Mouse (Mus musculus) heart, embryonic 13.5 days (tissue): ENCODE results near the gene Nav1. TPM values are rescaled to one million over a fixed set of nuclear protein-coding genes. Genes with fewer than 3 reads are reported as not detected.

Experiments used
- ATAC-seq: fragments of 200-750 bp; cut with Nextera tagmentation; 2 replicates; pipeline ENCODE4 v1.8.0; 2017; ENCODE audit warnings: moderate TSS enrichment; ENCODE audit not compliant: insufficient number of reproducible peaks, low FRiP score, low TSS enrichment; ENCODE audit errors: extremely low read depth
- H3K27ac ChIP-seq: fragments of 300-500 bp; sonication (generic); replicated peaks from 2 replicates; pipeline ENCODE4 v1.5.1; 2015; ENCODE audit warnings: moderate library complexity, mild to moderate bottlenecking, inconsistent platforms
- H3K27me3 ChIP-seq: fragments of 300-500 bp; sonication (generic); replicated peaks from 2 replicates; pipeline ENCODE4 v1.6.1; 2015; ENCODE audit warnings: mild to moderate bottlenecking, inconsistent platforms
- H3K36me3 ChIP-seq: fragments of 300-500 bp; sonication (generic); 2 replicates; pipeline ENCODE4 v1.6.1; 2015; ENCODE audit warnings: mild to moderate bottlenecking, inconsistent platforms
- H3K4me1 ChIP-seq: fragments of 300-500 bp; sonication (generic); 2 replicates; pipeline ENCODE4 v1.6.1; 2015; ENCODE audit warnings: inconsistent platforms
- H3K4me2 ChIP-seq: fragments of 300-500 bp; sonication (generic); 2 replicates; pipeline ENCODE4 v1.6.1; 2015; ENCODE audit warnings: inconsistent platforms, mild to moderate bottlenecking, moderate library complexity
- H3K4me3 ChIP-seq: fragments of 300-500 bp; sonication (generic); 2 replicates; pipeline ENCODE4 v1.5.1; 2015; ENCODE audit warnings: moderate library complexity, mild to moderate bottlenecking, inconsistent platforms
- H3K9ac ChIP-seq: fragments of 300-500 bp; sonication (generic); 2 replicates; pipeline ENCODE4 v1.6.1; 2015; ENCODE audit warnings: inconsistent platforms, mild to moderate bottlenecking, moderate library complexity
- H3K9me3 ChIP-seq: fragments of 300-500 bp; sonication (generic); 2 replicates; pipeline ENCODE4 v1.6.1; 2016; ENCODE audit warnings: inconsistent platforms
- WGBS: fragments of 180-500 bp; shearing (Covaris S2); methylation state at CpG from one replicate; pipeline ENCODE4 v1.1.7; 2015; ENCODE audit warnings: mixed read lengths; 5-methylcytosine and 5-hydroxymethylcytosine counted together
- polyA plus RNA-seq: library from polyadenylated mRNA; unstranded; fragments of >200 nt; fragmentation: Nextera tagmentation; extraction: Ambion mirVana; gene quantifications from 2 replicates; pipeline ENCODE4 v1.2.1, GENCODE M21; 2015

Gene Nav1
- polyA plus RNA-seq, 1 experiment from 2014 or later: 25.6 TPM

DNA sequence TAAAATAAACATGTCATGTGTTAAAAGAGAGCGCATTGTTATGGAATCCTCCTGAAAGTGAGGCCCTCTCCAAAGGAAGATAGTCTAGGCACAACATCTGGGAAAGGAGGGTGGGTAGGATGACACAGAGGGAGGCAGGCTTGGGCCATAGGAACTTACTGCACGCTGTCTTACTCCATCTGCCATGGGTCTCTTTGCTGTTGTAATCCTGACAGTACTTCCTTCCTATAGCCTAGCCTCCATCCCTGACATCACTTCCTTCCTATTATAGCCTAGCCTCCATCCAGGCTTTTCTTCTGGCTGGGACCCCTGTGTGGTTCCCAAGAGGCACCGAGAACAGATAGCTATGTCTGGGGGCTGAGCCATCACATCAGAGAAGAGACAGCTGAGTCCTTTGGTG lies 10.2 kb upstream of the Nav1 start:
- no peak overlapping the region for H3K4me3 ChIP-seq
- H3K4me1 ChIP-seq: peaks cover 38% of the 10 kb centered on the region
- no peaks in the 10 kb centered on the region for H3K27me3 ChIP-seq
- H3K9ac ChIP-seq: no peak overlapping the region
- no peak overlapping the region for H3K4me2 ChIP-seq
- no peak overlapping the region for H3K27ac ChIP-seq
- H3K9me3 ChIP-seq: no peaks in the 10 kb centered on the region
- 71% methylated on average over 3 of the region's 3 CpGs for WGBS
- ATAC-seq: no peak
- H3K36me3 ChIP-seq: no peaks in the 10 kb centered on the region

DNA sequence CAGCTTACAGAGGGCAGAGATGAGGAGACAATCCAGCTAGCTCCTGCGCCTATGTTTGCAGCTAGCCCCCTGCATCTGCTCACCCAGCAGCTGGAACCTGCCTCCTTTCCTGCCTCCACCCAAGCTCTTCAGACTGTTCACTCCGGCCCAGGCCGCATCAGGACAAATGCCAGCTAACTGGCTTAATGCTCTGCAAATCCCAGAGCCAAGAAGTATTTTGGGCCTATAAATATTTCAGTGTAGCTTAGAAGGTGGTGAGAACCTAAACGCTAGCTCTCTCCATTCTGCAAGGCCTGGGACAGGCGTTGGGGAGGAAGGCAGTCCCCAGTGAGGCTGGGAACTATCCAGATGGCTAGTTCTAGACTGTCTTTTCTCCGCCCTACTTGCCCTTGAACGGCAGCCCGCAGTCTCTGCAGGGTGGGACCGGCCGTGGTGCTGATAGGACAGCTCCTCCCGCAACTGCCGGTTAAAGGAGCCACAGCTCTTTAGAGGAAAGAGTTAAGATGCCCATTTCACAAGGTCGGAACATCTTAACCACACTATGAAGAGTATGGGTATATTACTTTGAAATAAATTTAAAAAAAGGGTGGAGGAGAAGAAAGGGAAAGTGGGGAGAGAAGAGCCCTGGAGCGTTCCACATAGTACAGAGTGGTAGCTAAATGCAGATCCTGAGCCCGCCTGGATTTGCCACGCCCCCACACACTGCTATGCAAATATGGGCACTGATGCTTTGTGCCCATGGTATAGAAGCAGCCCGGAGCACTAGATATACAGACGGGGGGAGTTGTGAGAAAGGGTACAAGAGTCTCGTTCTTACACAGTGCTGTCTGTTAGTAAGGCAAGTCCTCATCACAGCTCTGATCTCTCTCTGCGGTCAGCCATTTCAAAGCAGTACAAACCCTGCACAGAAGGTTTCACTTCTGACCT lies 8.9 kb upstream of the Nav1 start:
- H3K4me2 ChIP-seq: peak overlapping the region; percentile 35
- H3K4me3 ChIP-seq: no peak overlapping the region
- no peaks in the 10 kb centered on the region for H3K27me3 ChIP-seq
- WGBS: 16% methylated on average over 20 of the region's 20 CpGs
- ATAC-seq: no peak; the same call in 1 of the 2 replicates
- peaks cover 27% of the 10 kb centered on the region for H3K4me1 ChIP-seq
- no peak overlapping the region for H3K27ac ChIP-seq
- no peaks in the 10 kb centered on the region for H3K36me3 ChIP-seq
- H3K9me3 ChIP-seq: no peaks in the 10 kb centered on the region
- H3K9ac ChIP-seq: no peak overlapping the region

DNA sequence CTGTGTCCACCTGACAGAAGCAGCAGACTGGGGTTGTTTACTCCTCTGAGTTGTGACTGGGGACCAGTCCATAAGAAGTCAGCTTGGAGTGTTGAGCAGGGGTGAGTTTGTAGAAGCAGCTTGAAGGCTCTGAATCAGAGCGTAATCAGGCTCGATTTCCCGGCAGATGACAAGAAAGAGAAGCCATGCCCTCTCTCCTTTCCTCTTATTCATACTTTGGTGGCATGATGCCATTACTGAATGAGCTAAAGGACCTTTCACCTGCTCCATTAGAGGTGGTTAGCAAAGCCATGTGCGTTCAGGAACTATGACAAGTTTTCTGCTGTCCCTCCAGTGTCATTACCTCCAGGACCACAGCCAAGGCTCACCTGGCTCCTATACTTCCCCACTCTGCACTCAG lies 2.5 kb upstream of the Nav1 start:
- Histone ChIP-seq H3K4me1 (peaks cover 2% of the 10 kb centered on the region; the same call in 1 of the 2 replicates), H3K36me3 (peaks cover 4% of the 10 kb centered on the region; the same call in 1 of the 2 replicates), H3K9me3 (no peaks in the 10 kb centered on the region), H3K9ac (no peak overlapping the region), H3K4me3 (no peak overlapping the region), H3K27ac (no peak overlapping the region), H3K27me3 (no peaks in the 10 kb centered on the region), H3K4me2 (no peak overlapping the region)
- no peak for ATAC-seq
- WGBS: 68% methylated on average over 4 of the region's 4 CpGs

DNA sequence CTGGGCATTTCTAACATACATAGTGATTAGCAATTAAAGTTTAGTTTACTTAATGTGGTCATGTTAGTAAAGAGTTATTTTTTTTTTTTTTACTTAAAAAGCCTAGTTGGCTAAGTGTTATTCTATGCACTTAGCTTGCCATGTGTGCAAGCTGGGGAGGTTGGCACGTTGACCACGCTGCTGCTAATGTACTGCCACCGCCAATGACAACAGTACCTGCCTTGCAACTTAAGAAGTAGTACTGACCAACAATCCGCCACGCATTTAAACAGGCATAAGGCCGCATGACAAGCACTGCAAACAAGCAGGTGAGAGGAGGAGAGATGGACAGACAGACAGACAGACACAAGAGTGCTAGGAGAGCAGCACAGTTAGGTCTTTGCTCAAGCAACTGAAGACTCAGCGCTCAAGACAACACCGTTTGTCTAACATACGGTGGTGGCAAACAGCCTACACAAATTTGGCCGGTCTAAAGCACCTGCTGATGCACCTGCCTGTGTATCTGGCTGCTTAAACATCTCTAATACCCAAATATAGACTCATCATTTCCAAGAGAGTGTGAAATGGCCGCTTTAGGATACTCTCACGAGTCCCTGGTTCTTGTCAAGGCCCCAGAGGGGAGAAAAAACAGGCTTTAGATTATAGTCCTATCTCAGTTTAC lies 610 bp downstream of the Nav1 start:
- Histone ChIP-seq H3K4me3 (no peak overlapping the region), H3K27me3 (no peaks in the 10 kb centered on the region), H3K27ac (no peak overlapping the region), H3K4me2 (no peak overlapping the region), H3K9me3 (no peaks in the 10 kb centered on the region), H3K9ac (no peak overlapping the region), H3K4me1 (peaks cover 15% of the 10 kb centered on the region), H3K36me3 (peaks cover 12% of the 10 kb centered on the region)
- WGBS: 77% methylated on average over 12 of the region's 12 CpGs
- no peak for ATAC-seq

DNA sequence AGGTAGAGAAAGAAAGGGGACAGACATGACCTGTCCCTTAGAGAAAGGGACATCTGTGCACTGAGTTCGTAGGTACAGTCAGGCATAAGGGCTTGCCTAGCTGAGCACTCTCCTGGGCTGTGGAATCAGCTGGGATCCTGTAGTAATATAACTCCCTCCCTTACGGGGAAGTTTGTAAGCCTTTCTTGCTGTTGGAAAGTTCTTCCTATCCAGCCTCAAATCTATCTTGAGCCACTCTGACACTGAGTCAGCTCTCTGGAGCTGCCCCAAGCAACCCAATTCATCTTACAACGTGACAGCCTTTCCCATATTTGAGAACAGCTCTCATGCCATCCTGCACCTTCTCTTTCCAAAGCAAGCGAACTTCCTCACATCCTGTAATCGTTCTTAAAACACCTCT lies 1.6 kb downstream of the Nav1 start:
- no peak overlapping the region for H3K4me2 ChIP-seq
- H3K27ac ChIP-seq: no peak overlapping the region
- H3K9ac ChIP-seq: no peak overlapping the region
- no peaks in the 10 kb centered on the region for H3K9me3 ChIP-seq
- H3K36me3 ChIP-seq: peaks cover 17% of the 10 kb centered on the region
- H3K27me3 ChIP-seq: no peaks in the 10 kb centered on the region
- H3K4me1 ChIP-seq: peaks cover 20% of the 10 kb centered on the region
- WGBS: 76% methylated on average over 5 of the region's 5 CpGs
- ATAC-seq: no peak
- no peak overlapping the region for H3K4me3 ChIP-seq

DNA sequence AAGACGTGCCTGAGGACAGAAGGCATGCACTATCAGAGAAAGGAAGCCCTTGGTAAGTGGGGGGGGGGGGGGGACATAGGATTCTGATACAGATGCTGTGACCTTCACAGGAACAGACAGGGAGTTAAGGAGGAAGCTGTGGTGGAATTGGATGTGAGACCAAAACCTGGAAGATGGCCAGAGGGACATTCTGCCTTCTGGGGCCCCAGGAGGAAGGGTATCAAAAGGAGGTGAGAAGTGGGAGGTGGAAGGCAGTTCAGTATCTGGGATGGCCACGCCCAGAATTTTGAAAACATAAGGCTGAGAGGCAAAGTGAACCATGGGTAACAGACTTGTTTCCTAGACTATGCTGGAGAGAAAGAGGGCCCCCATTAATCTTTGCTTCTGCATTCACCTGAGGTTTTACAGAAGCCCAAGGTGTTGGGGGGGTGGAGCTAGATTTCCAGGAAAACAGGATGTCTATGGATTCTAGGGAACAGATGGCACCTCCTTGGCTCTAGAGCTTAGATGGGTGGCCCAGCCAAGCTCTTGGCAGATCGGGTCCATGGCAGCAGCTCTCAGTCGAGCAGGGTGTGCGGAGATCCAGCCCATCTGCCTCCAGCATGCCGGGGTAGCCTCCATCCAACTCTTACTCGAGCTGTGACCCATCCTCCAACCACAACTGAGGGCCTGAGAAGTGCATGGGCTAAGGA lies 2.6 kb downstream of the Nav1 start:
- Histone ChIP-seq H3K4me2 (no peak overlapping the region), H3K9me3 (no peaks in the 10 kb centered on the region), H3K9ac (no peak overlapping the region), H3K27me3 (no peaks in the 10 kb centered on the region), H3K4me1 (peaks cover 30% of the 10 kb centered on the region), H3K36me3 (peaks cover 18% of the 10 kb centered on the region), H3K4me3 (no peak overlapping the region), H3K27ac (no peak overlapping the region)
- ATAC-seq: no peak
- 73% methylated on average over 7 of the region's 7 CpGs for WGBS

DNA sequence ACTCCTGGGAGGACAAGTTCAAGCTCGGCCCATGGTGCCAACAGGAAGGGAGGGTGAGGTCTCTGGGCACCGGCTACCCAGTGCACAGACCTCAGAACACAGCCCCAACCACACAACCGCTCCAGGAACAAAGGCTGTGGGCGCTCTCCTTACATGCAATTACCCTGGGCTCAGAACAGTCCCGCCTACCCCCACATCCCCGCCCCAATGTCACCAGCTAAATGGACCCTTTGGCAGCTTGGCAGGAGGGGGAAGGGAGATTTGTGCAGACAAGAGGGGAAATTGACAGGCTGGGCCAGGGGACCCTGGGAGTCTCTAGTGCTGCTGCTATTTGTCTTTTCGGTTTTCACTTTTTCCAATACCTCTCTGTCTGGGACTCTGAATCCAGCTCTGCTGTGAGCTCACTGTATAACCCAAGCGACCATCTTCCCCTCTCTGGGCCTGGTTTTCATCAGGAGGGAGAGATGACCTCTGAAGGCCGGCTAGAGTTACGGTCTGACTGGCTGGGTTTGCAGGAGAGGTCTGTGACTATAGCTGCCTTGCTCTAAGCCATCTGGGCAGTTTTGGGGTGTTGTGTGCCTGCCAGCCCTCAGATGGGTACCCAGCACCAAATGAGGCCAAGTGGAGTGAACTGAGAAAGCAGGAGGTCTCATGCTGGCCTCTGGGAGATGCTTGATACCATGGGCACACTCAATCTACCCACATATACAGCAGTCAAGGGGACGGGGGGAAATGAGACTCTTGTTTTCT lies 3.8 kb downstream of the Nav1 start:
- WGBS: 45% methylated on average over 11 of the region's 11 CpGs
- H3K4me1 ChIP-seq: peaks cover 38% of the 10 kb centered on the region
- H3K36me3 ChIP-seq: peaks cover 30% of the 10 kb centered on the region
- no peak overlapping the region for H3K27ac ChIP-seq
- no peaks in the 10 kb centered on the region for H3K9me3 ChIP-seq
- H3K27me3 ChIP-seq: no peaks in the 10 kb centered on the region
- peak; percentile 41; the same call in 1 of the 2 replicates for ATAC-seq
- no peak overlapping the region for H3K4me2 ChIP-seq
- no peak overlapping the region for H3K4me3 ChIP-seq
- H3K9ac ChIP-seq: no peak overlapping the region

DNA sequence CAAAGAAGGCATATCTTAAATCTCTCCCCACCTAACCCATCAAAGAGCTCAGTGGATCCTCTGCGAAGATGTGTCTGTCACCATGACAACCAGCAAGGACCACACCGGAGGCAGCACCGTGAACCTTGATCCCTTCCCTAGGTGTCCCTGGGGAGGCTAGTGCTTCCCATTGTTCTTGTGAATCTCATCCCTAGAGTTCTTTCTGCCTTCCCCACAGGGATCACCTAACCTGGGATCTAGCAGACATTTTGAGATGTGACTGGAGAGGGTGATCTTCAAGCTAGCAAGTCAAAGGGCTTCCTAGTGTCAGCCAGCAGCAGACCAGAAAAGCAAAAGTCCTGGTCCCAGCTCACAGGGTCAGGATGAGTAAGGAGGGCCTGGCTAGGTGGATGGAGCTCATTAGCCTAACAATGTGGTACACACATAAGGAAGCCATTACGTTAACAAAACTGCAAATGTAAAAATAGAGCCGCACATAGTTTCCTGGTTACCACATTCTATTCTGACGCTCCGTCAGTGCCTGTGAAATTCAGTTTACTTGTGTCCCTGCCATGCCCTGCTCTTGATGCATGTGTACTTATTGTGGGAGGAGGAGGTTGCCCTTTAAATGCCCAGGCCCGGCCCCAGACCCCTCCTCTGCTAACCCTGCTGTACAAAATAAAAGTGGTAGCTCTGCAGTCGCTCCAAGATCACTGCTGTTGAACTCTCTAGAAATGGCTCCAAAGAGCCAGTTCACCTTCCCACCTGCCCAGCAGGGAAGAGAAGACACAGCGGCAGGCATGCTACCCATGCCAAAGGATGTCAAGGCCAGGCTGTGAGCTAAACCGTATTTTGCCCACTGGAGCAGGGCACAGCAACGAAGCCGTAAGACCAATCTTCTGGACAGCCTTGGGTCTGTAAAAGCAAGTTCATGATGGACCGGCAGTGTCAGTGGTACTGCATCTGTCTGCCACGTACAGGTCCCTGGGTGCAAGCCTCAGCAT lies 6.8 kb downstream of the Nav1 start:
- Histone ChIP-seq H3K4me2 (no peak overlapping the region), H3K4me3 (no peak overlapping the region), H3K36me3 (peaks cover 34% of the 10 kb centered on the region), H3K27me3 (no peaks in the 10 kb centered on the region), H3K9ac (no peak overlapping the region), H3K9me3 (no peaks in the 10 kb centered on the region), H3K27ac (no peak overlapping the region), H3K4me1 (peaks cover 38% of the 10 kb centered on the region)
- 58% methylated on average over 15 of the region's 15 CpGs for WGBS
- no peak for ATAC-seq

DNA sequence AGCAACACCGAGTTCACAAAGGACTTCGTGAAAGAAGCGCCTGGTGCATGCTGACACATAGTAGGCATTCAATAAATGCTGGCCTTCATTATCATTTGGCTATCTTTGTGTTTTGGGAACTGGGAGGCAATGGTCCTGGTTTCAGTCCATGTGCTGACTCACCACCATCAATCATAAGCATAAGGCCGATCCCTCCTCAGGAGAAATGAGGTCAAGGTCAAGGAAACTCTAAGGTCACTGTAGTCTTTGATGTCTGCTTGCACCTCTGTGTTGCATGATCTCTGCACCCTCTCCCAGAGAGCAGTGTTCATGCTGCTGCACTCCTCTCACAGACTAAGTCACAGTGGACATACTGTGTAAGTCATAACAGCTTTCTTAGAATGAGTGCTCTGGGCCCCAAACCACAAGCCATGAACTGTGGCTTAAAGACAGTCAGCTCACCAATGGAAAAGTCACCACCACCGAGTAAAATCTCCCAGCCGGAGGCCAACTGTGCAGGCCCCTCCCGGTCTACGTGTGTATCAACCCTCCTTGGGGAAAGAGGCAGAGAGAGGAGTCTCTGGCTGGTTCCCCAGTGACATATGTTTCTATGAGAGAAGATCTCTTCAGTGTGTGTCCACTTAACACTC lies 8.7 kb downstream of the Nav1 start:
- Histone ChIP-seq H3K4me1 (peaks cover 29% of the 10 kb centered on the region), H3K27me3 (no peaks in the 10 kb centered on the region), H3K9ac (no peak overlapping the region), H3K27ac (no peak overlapping the region), H3K36me3 (peaks cover 31% of the 10 kb centered on the region), H3K9me3 (no peaks in the 10 kb centered on the region), H3K4me2 (no peak overlapping the region), H3K4me3 (no peak overlapping the region)
- no peak for ATAC-seq
- 83% methylated on average over 8 of the region's 8 CpGs for WGBS
